Mouse (Mus musculus) ES-Bruce4 (cell line): ENCODE results near the gene Tas1r1. TPM values are rescaled to one million over a fixed set of nuclear protein-coding genes. Genes with fewer than 3 reads are reported as not detected.

Experiments
- H3K27ac ChIP-seq: 2 replicates; pipeline ENCODE4 v1.5.1; 2012; ENCODE audit warnings: low read length, inconsistent platforms; ENCODE audit not compliant: insufficient read depth
- H3K27me3 ChIP-seq: 2 replicates; pipeline ENCODE4 v1.6.1; 2012; ENCODE audit warnings: mild to moderate bottlenecking, low read length, inconsistent platforms; ENCODE audit not compliant: control insufficient read depth, poor library complexity, insufficient read depth, severe bottlenecking
- H3K36me3 ChIP-seq: 2 replicates; pipeline ENCODE4 v1.6.1; 2012; ENCODE audit warnings: inconsistent platforms, mild to moderate bottlenecking, low read length, moderate library complexity; ENCODE audit not compliant: control insufficient read depth, poor library complexity, insufficient read depth, severe bottlenecking
- H3K4me1 ChIP-seq: one replicate; pipeline ENCODE4 v1.8.1; 2011; ENCODE audit warnings: low read length; ENCODE audit not compliant: control insufficient read depth, insufficient read depth
- H3K4me3 ChIP-seq: 2 replicates; pipeline ENCODE4 v1.5.1; 2011; ENCODE audit warnings: low read depth, mild to moderate bottlenecking, low read length
- H3K9ac ChIP-seq: 2 replicates; pipeline ENCODE4 v1.6.1; 2012; ENCODE audit warnings: low read depth, mild to moderate bottlenecking, inconsistent platforms; ENCODE audit not compliant: poor library complexity, severe bottlenecking
- H3K9me3 ChIP-seq: replicated peaks from 2 replicates; pipeline ENCODE4 v1.6.1; 2012; ENCODE audit warnings: mild to moderate bottlenecking, low read length, inconsistent platforms; ENCODE audit not compliant: control insufficient read depth, poor library complexity, insufficient read depth, severe bottlenecking
- CTCF ChIP-seq: IDR thresholded peaks from one replicate; pipeline ENCODE4 v1.8.1; 2011; ENCODE audit warnings: low read depth, low read length
- EP300 ChIP-seq: IDR thresholded peaks from 2 replicates; pipeline ENCODE4 v1.6.1; 2011; ENCODE audit warnings: low read depth, low read length; ENCODE audit not compliant: insufficient read depth
- POLR2A ChIP-seq: IDR thresholded peaks from one replicate; pipeline ENCODE4 v1.8.1; 2011; ENCODE audit warnings: low read length; ENCODE audit not compliant: insufficient read depth
- polyA plus RNA-seq: library from polyadenylated mRNA; stranded (reverse); fragments of >200 nt; gene quantifications from 2 replicates; pipeline ENCODE4 v1.2.4, GENCODE M21; 2011; ENCODE audit warnings: low read depth; ENCODE audit not compliant: missing spikeins, insufficient read depth, insufficient read length

Gene Tas1r1
- polyA plus RNA-seq, 1 experiment: 0.55 TPM

DNA sequence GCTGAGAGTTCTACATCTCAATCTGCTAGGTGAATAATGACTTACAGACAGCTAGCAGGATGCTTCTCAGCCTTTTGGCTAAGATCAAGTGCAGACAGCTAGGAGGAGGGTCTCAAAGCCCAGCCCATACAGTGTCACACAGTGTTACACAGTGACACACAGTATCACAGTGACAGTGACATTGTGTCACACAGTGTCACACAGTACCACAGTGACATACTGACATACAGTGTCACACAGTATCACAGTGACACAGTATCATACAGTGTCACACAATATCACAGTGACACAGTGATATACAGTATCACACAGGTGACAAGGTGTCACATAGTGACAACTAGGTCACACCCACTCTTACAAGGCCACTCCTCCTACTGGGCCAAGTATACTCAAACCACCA, 28.9 kb upstream of the Tas1r1 start:
- Histone ChIP-seq H3K9ac (no peak overlapping the region), H3K4me1 (peaks cover 1% of the 10 kb centered on the region), H3K27ac (no peak overlapping the region), H3K36me3 (no peaks in the 10 kb centered on the region), H3K4me3 (no peak overlapping the region), H3K27me3 (no peaks in the 10 kb centered on the region), H3K9me3 (no peaks in the 10 kb centered on the region)
- TF ChIP-seq EP300: no peak
- TF ChIP-seq CTCF: no peak
- TF ChIP-seq POLR2A: no peak

GRCm38 (mm10) chr4:152062390-152063110, 24.2 kb upstream of the Tas1r1 start:
- TF ChIP-seq EP300 (no peak), POLR2A (no peak), CTCF (no peak)
- H3K4me3 ChIP-seq: no peak overlapping the region
- no peaks in the 10 kb centered on the region for H3K9me3 ChIP-seq
- peaks cover 20% of the 10 kb centered on the region for H3K36me3 ChIP-seq
- peak overlapping the region; percentile 22; the same call in 1 of the 2 replicates for H3K27ac ChIP-seq
- no peaks in the 10 kb centered on the region for H3K27me3 ChIP-seq
- H3K9ac ChIP-seq: no peak overlapping the region
- peaks cover 1% of the 10 kb centered on the region for H3K4me1 ChIP-seq

GRCm38 (mm10) chr4:152044609-152045008, 6.2 kb upstream of the Tas1r1 start:
- Histone ChIP-seq H3K27me3 (no peaks in the 10 kb centered on the region), H3K36me3 (peaks cover 73% of the 10 kb centered on the region), H3K4me3 (no peak overlapping the region), H3K4me1 (peaks cover 6% of the 10 kb centered on the region), H3K9ac (no peak overlapping the region), H3K9me3 (no peaks in the 10 kb centered on the region), H3K27ac (no peak overlapping the region)
- TF ChIP-seq POLR2A (no peak), EP300 (no peak), CTCF (no peak)

DNA sequence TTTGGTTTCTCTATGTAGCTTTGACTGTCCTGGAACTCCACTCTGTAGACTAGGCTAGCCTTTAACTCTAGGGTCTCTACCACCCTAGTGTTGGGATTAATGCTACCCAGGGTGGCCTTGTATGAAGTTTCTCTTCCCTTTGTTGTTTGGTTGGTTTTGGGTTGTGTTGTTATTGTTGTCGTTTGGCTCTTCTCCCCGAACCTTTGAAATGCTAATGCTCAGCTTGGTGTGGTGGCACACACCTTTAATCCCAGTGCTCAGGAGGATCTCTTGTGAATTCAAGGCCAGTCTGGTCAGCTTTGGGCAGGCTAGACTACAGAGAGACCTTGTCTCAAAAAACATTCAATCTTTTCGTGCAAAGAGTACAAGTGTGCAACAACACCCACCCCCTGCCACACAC, 4.8 kb upstream of the Tas1r1 start:
- peaks cover 10% of the 10 kb centered on the region for H3K4me1 ChIP-seq
- no peaks in the 10 kb centered on the region for H3K9me3 ChIP-seq
- no peak overlapping the region for H3K9ac ChIP-seq
- H3K27ac ChIP-seq: no peak overlapping the region
- peaks cover 61% of the 10 kb centered on the region for H3K36me3 ChIP-seq
- H3K27me3 ChIP-seq: no peaks in the 10 kb centered on the region
- H3K4me3 ChIP-seq: no peak overlapping the region
- TF ChIP-seq POLR2A (no peak), EP300 (no peak), CTCF (no peak)

GRCm38 (mm10) chr4:152041924-152042641, 3.7 kb upstream of the Tas1r1 start:
- Histone ChIP-seq H3K36me3 (peaks cover 50% of the 10 kb centered on the region), H3K4me3 (no peak overlapping the region), H3K4me1 (peaks cover 10% of the 10 kb centered on the region), H3K9ac (no peak overlapping the region), H3K27me3 (no peaks in the 10 kb centered on the region), H3K9me3 (no peaks in the 10 kb centered on the region), H3K27ac (no peak overlapping the region)
- no peak for TF ChIP-seq POLR2A
- TF ChIP-seq CTCF: no peak
- no peak for TF ChIP-seq EP300

- H3K27ac ChIP-seq: no peak overlapping the region
Observed at GRCm38 (mm10) chr4:152039831-152040310, 1.5 kb upstream of the Tas1r1 start.

More at GRCm38 (mm10) chr4:152039831-152040310, 1.5 kb upstream of the Tas1r1 start:
- Histone ChIP-seq H3K36me3 (peaks cover 29% of the 10 kb centered on the region), H3K4me1 (peaks cover 10% of the 10 kb centered on the region), H3K9ac (peak overlapping the region; percentile 92), H3K9me3 (no peaks in the 10 kb centered on the region), H3K4me3 (peak overlapping the region; percentile 92), H3K27me3 (no peaks in the 10 kb centered on the region)
- TF ChIP-seq CTCF: no peak
- TF ChIP-seq EP300: no peak
- no peak for TF ChIP-seq POLR2A
